Mouse (Mus musculus) midbrain, embryonic 11.5 days (tissue): Measurements from ENCODE around the gene Trim28. TPM values are rescaled to one million over a fixed set of nuclear protein-coding genes. Genes with fewer than 3 reads are reported as not detected.

Experiments
- ATAC-seq: fragments of 200-750 bp; cut with Nextera tagmentation; 2 replicates; pipeline ENCODE4 v1.8.0; 2017; ENCODE audit warnings: moderate TSS enrichment, moderate library complexity; ENCODE audit not compliant: low FRiP score
- DNase-seq: peaks from one replicate; pipeline ENCODE4 v3.0.0; 2015; ENCODE audit warnings: low spot score; ENCODE audit errors: missing footprints
- H3K27ac ChIP-seq: fragments of 300-500 bp; sonication (generic); 2 replicates; pipeline ENCODE4 v1.5.1; 2014; ENCODE audit warnings: low read depth, low read length
- H3K27me3 ChIP-seq: fragments of 300-500 bp; sonication (generic); 2 replicates; pipeline ENCODE4 v1.6.1; 2014; ENCODE audit warnings: mild to moderate bottlenecking, low read length, moderate library complexity, mixed read lengths; ENCODE audit not compliant: control insufficient read depth, insufficient read depth
- H3K36me3 ChIP-seq: fragments of 300-500 bp; sonication (generic); 2 replicates; pipeline ENCODE4 v1.6.1; 2014; ENCODE audit warnings: mild to moderate bottlenecking, low read length, moderate library complexity, mixed read lengths; ENCODE audit not compliant: control insufficient read depth, insufficient read depth
- H3K4me1 ChIP-seq: fragments of 300-500 bp; sonication (generic); 2 replicates; pipeline ENCODE4 v1.6.1; 2014; ENCODE audit warnings: low read length; ENCODE audit not compliant: control insufficient read depth, insufficient read depth
- H3K4me2 ChIP-seq: fragments of 300-500 bp; sonication (generic); 2 replicates; pipeline ENCODE4 v1.6.1; 2014; ENCODE audit warnings: mild to moderate bottlenecking, moderate library complexity
- H3K4me3 ChIP-seq: fragments of 300-500 bp; sonication (generic); 2 replicates; pipeline ENCODE4 v1.5.1; 2014; ENCODE audit warnings: low read depth, low read length
- H3K9ac ChIP-seq: fragments of 300-500 bp; sonication (generic); 2 replicates; pipeline ENCODE4 v1.6.1; 2014; ENCODE audit warnings: low read length
- H3K9me3 ChIP-seq: fragments of 300-500 bp; sonication (generic); 2 replicates; pipeline ENCODE4 v1.6.1; 2016; ENCODE audit warnings: low read length; ENCODE audit not compliant: control insufficient read depth
- WGBS: fragments of 180-500 bp; shearing (Covaris S2); extraction: QIAGEN DNeasy Blood & Tissue Kit; methylation state at CpG from one replicate; pipeline ENCODE4 v1.1.7; 2014; 5-methylcytosine and 5-hydroxymethylcytosine counted together
- polyA plus RNA-seq: library from polyadenylated mRNA; unstranded; fragments of >200 nt; fragmentation: Nextera tagmentation; extraction: Ambion mirVana; gene quantifications from 2 replicates; pipeline ENCODE4 v1.2.1, GENCODE M21; 2014

Gene Trim28
- polyA plus RNA-seq, 1 experiment from 2014 or later, result 443 TPM

- Histone ChIP-seq H3K9me3 (no peaks in the 10 kb centered on the region), H3K4me2 (no peak overlapping the region), H3K4me3 (no peak overlapping the region), H3K27me3 (no peaks in the 10 kb centered on the region), H3K27ac (no peak overlapping the region), H3K4me1 (no peaks in the 10 kb centered on the region), H3K36me3 (no peaks in the 10 kb centered on the region), H3K9ac (no peak overlapping the region)
- no peak for ATAC-seq
- 2% methylated on average over 3 of the region's 3 CpGs for WGBS
- DNase-seq, result no peak
Measured at GRCm38 (mm10) chr7:12992222-12992621, 6.7 kb upstream of the Trim28 start.

- no peak for DNase-seq
- Histone ChIP-seq H3K4me2 (no peak overlapping the region), H3K4me3 (no peak overlapping the region), H3K27ac (no peak overlapping the region), H3K4me1 (no peaks in the 10 kb centered on the region), H3K9ac (no peak overlapping the region), H3K27me3 (no peaks in the 10 kb centered on the region), H3K9me3 (no peaks in the 10 kb centered on the region), H3K36me3 (no peaks in the 10 kb centered on the region)
- ATAC-seq, result no peak
- WGBS, result 88% methylated on average over 10 of the region's 10 CpGs
Measured at GRCm38 (mm10) chr7:12993148-12993547, 5.8 kb upstream of the Trim28 start.

- Histone ChIP-seq H3K36me3 (no peaks in the 10 kb centered on the region), H3K9me3 (no peaks in the 10 kb centered on the region), H3K9ac (no peak overlapping the region), H3K27ac (no peak overlapping the region), H3K4me3 (no peak overlapping the region), H3K4me2 (no peak overlapping the region), H3K4me1 (no peaks in the 10 kb centered on the region), H3K27me3 (no peaks in the 10 kb centered on the region)
- DNase-seq (no peak), ATAC-seq (no peak)
Measured at GRCm38 (mm10) chr7:12995862-12996261, 3.1 kb upstream of the Trim28 start.

- no peak overlapping the region for H3K4me3 ChIP-seq
- no peak overlapping the region for H3K4me2 ChIP-seq
- ATAC-seq (no peak), DNase-seq (no peak)
- H3K9ac ChIP-seq, result no peak overlapping the region
- H3K9me3 ChIP-seq, result no peaks in the 10 kb centered on the region
- H3K27me3 ChIP-seq, result no peaks in the 10 kb centered on the region
- H3K4me1 ChIP-seq, result no peaks in the 10 kb centered on the region
- H3K27ac ChIP-seq, result no peak overlapping the region
- 74% methylated on average over 5 of the region's 5 CpGs for WGBS
- no peaks in the 10 kb centered on the region for H3K36me3 ChIP-seq
Measured at GRCm38 (mm10) chr7:12997230-12997629, 1.7 kb upstream of the Trim28 start.

- H3K27ac ChIP-seq, result no peak within 1 kb of the TSS
Measured at GRCm38 (mm10) chr7:12998053-12998452, 861 bp upstream of the Trim28 start, which contains the start of gene Slc27a5. Slc27a5 (minus strand) TSS chr7:12998192.

GRCm38 (mm10) chr7:13001584-13001983, 2.7 kb downstream of the Trim28 start:
- H3K27me3 ChIP-seq, result no peaks in the 10 kb centered on the region
- H3K9ac ChIP-seq, result no peak overlapping the region
- H3K4me1 ChIP-seq, result no peaks in the 10 kb centered on the region
- peaks cover 6% of the 10 kb centered on the region; the same call in 1 of the 2 replicates for H3K36me3 ChIP-seq
- ATAC-seq, result no peak
- no peak overlapping the region for H3K27ac ChIP-seq
- H3K4me3 ChIP-seq, result no peak overlapping the region
- H3K4me2 ChIP-seq, result no peak overlapping the region
- 77% methylated on average over 1 of the region's 1 CpGs for WGBS
- H3K9me3 ChIP-seq, result no peaks in the 10 kb centered on the region
- DNase-seq, result no peak

More at GRCm38 (mm10) chr7:12998053-12998452, 861 bp upstream of the Trim28 start, which contains the start of gene Slc27a5:
- Histone ChIP-seq H3K27me3 (no peaks in the 10 kb centered on the region), H3K9ac (no peak within 1 kb of the TSS), H3K36me3 (no peaks in the 10 kb centered on the region), H3K4me3 (no peak within 1 kb of the TSS), H3K9me3 (no peaks in the 10 kb centered on the region), H3K4me2 (no peak within 1 kb of the TSS), H3K4me1 (no peaks in the 10 kb centered on the region)
- DNase-seq (no peak), ATAC-seq (no peak)
- 80% methylated on average over 5 of the region's 5 CpGs for WGBS

- H3K9ac ChIP-seq, result no peak overlapping the region
- H3K9me3 ChIP-seq, result no peaks in the 10 kb centered on the region
- no peak overlapping the region for H3K4me3 ChIP-seq
- H3K27me3 ChIP-seq, result peaks cover 8% of the 10 kb centered on the region
- 73% methylated on average over 5 of the region's 5 CpGs for WGBS
- no peak overlapping the region for H3K27ac ChIP-seq
- ATAC-seq (no peak), DNase-seq (no peak)
- H3K4me1 ChIP-seq, result peaks cover 7% of the 10 kb centered on the region
- peaks cover 10% of the 10 kb centered on the region; the same call in 1 of the 2 replicates for H3K36me3 ChIP-seq
- no peak overlapping the region for H3K4me2 ChIP-seq
Measured at GRCm38 (mm10) chr7:13003380-13003779, 4.5 kb downstream of the Trim28 start.

GRCm38 (mm10) chr7:13006011-13006410, 7.1 kb downstream of the Trim28 start:
- peaks cover 8% of the 10 kb centered on the region for H3K27me3 ChIP-seq
- H3K9me3 ChIP-seq, result no peaks in the 10 kb centered on the region
- peaks cover 16% of the 10 kb centered on the region for H3K4me1 ChIP-seq
- H3K36me3 ChIP-seq, result peaks cover 10% of the 10 kb centered on the region; the same call in 1 of the 2 replicates
- ATAC-seq (no peak), DNase-seq (no peak)
- H3K4me2 ChIP-seq, result no peak overlapping the region
- H3K9ac ChIP-seq, result no peak overlapping the region
- 84% methylated on average over 17 of the region's 17 CpGs for WGBS
- no peak overlapping the region for H3K4me3 ChIP-seq
- H3K27ac ChIP-seq, result no peak overlapping the region

- WGBS, result 87% methylated on average over 10 of the region's 10 CpGs
- H3K27me3 ChIP-seq, result peaks cover 8% of the 10 kb centered on the region
- H3K9me3 ChIP-seq, result no peaks in the 10 kb centered on the region
- no peak overlapping the region for H3K9ac ChIP-seq
- H3K36me3 ChIP-seq, result peaks cover 10% of the 10 kb centered on the region; the same call in 1 of the 2 replicates
- peaks cover 16% of the 10 kb centered on the region for H3K4me1 ChIP-seq
- DNase-seq (no peak), ATAC-seq (no peak)
- no peak overlapping the region for H3K4me3 ChIP-seq
- no peak overlapping the region for H3K4me2 ChIP-seq
- H3K27ac ChIP-seq, result no peak overlapping the region
Measured at GRCm38 (mm10) chr7:13006531-13006930, 7.6 kb downstream of the Trim28 start.
